Mouse (Mus musculus): Measurements from ENCODE around the gene Map3k4. TPM values are rescaled to one million over a fixed set of nuclear protein-coding genes. Genes with fewer than 3 reads are reported as not detected.

Gene Map3k4
- polyA plus RNA-seq, 1 experiment from 2014 or later, result 49.3 TPM

GRCm38 (mm10) chr17:12263787-12264186 lies 54.8 kb downstream of the Map3k4 start:
- in situ Hi-C loops (cut with MboI; ENCODE audit: low pct_unique_long_range_greater_than_20kb), result no loop called here
- no peak for ATAC-seq
- TF ChIP-seq CTCF (IDR thresholded peaks at IDR 0.05), result no peak
- DNase-seq (ENCODE audit: low read depth, low spot score), result no peak
- H3K27me3 ChIP-seq, result no peaks in the 10 kb centered on the region
- POLR2A ChIA-PET, result interaction anchor here (1.3 to 1.4 kb wide), 2 partner anchors 54 to 103 kb away, joined by 3 to 5 read pairs; no protein-coding TSS in a partner anchor
- CTCF ChIA-PET, result interaction anchor here (1.4 to 4.3 kb wide), 5 partner anchors 10 to 108 kb away, joined by 3 to 18 read pairs (median 9); no protein-coding TSS in a partner anchor

GRCm38 (mm10) chr17:12262851-12263250 lies 55.7 kb downstream of the Map3k4 start:
- DNase-seq (ENCODE audit: low read depth, low spot score), result no peak
- no peak for ATAC-seq
- in situ Hi-C loops (cut with MboI; ENCODE audit: low pct_unique_long_range_greater_than_20kb), result no loop called here
- ChIA-PET CTCF (interaction anchor here (0.8 to 2.1 kb wide), 4 partner anchors 35 to 109 kb away, joined by 3 to 9 read pairs (median 3); no protein-coding TSS in a partner anchor), POLR2A (interaction anchor here (1.3 kb wide), 1 partner anchor 104 kb away, joined by 3 read pairs; no protein-coding TSS in a partner anchor)
- TF ChIP-seq CTCF (IDR thresholded peaks at IDR 0.05), result no peak
- H3K27me3 ChIP-seq, result no peaks in the 10 kb centered on the region

- DNase-seq (ENCODE audit: low read depth, low spot score) (no peak), ATAC-seq (no peak)
- no peaks in the 10 kb centered on the region for H3K27me3 ChIP-seq
- in situ Hi-C loops (cut with MboI; ENCODE audit: low pct_unique_long_range_greater_than_20kb), result no loop called here
- no peak for TF ChIP-seq CTCF (IDR thresholded peaks at IDR 0.05)
- CTCF ChIA-PET, result interaction anchor here (1.2 to 2.1 kb wide), 2 partner anchors 106 to 110 kb away, joined by 3 to 9 read pairs; no protein-coding TSS in a partner anchor
- POLR2A ChIA-PET, result no interaction called here
These were observed 56.7 kb downstream of the Map3k4 start for GRCm38 (mm10) chr17:12261887-12262286.

- POLR2A ChIA-PET, result interaction anchor here (1.1 kb wide), 1 partner anchor 27 kb away, joined by 3 read pairs; no protein-coding TSS in a partner anchor
- no peaks in the 10 kb centered on the region for H3K27me3 ChIP-seq
- DNase-seq (ENCODE audit: low read depth, low spot score), result no peak
- in situ Hi-C loops (cut with MboI; ENCODE audit: low pct_unique_long_range_greater_than_20kb), result no loop called here
- TF ChIP-seq CTCF (IDR thresholded peaks at IDR 0.05), result no peak
- CTCF ChIA-PET, result no interaction called here
- ATAC-seq, result no peak
These were observed 57.2 kb downstream of the Map3k4 start for GRCm38 (mm10) chr17:12261376-12261775.

GRCm38 (mm10) chr17:12259957-12260356 lies 58.6 kb downstream of the Map3k4 start:
- no peak for ATAC-seq
- no peak for DNase-seq (ENCODE audit: low read depth, low spot score)
- TF ChIP-seq CTCF (IDR thresholded peaks at IDR 0.05), result no peak
- in situ Hi-C loops (cut with MboI; ENCODE audit: low pct_unique_long_range_greater_than_20kb), result no loop called here
- no peaks in the 10 kb centered on the region for H3K27me3 ChIP-seq
- CTCF ChIA-PET, result interaction anchor here (0.7 to 1.2 kb wide), 3 partner anchors 11 to 112 kb away, joined by 3 read pairs; no protein-coding TSS in a partner anchor
- POLR2A ChIA-PET, result interaction anchor here (1.0 kb wide), 1 partner anchor 108 kb away, joined by 4 read pairs; no protein-coding TSS in a partner anchor

- ChIA-PET CTCF (interaction anchor here (0.8 to 1.3 kb wide), 2 partner anchors 8 to 113 kb away, joined by 3 to 5 read pairs; no protein-coding TSS in a partner anchor), POLR2A (no interaction called here)
- in situ Hi-C loops (cut with MboI; ENCODE audit: low pct_unique_long_range_greater_than_20kb), result no loop called here
- ATAC-seq, result no peak
- H3K27me3 ChIP-seq, result no peaks in the 10 kb centered on the region
- no peak for TF ChIP-seq CTCF (IDR thresholded peaks at IDR 0.05)
- DNase-seq (ENCODE audit: low read depth, low spot score), result no peak
These were observed 60.1 kb downstream of the Map3k4 start for GRCm38 (mm10) chr17:12258517-12258916.

GRCm38 (mm10) chr17:12256142-12256541 lies 62.5 kb downstream of the Map3k4 start:
- no peaks in the 10 kb centered on the region for H3K27me3 ChIP-seq
- no peak for ATAC-seq
- ChIA-PET POLR2A (no interaction called here), CTCF (no interaction called here)
- DNase-seq (ENCODE audit: low read depth, low spot score), result no peak
- in situ Hi-C loops (cut with MboI; ENCODE audit: low pct_unique_long_range_greater_than_20kb), result no loop called here
- no peak for TF ChIP-seq CTCF (IDR thresholded peaks at IDR 0.05)

GRCm38 (mm10) chr17:12250581-12250980 lies 68.0 kb downstream of the Map3k4 start:
- no peaks in the 10 kb centered on the region for H3K27me3 ChIP-seq
- ATAC-seq, result no peak
- DNase-seq (ENCODE audit: low read depth, low spot score), result no peak
- in situ Hi-C loops (cut with MboI; ENCODE audit: low pct_unique_long_range_greater_than_20kb), result no loop called here
- CTCF ChIA-PET, result interaction anchor here (1.3 kb wide), 1 partner anchor 121 kb away, joined by 3 read pairs; no protein-coding TSS in a partner anchor
- no peak for TF ChIP-seq CTCF (IDR thresholded peaks at IDR 0.05)
- POLR2A ChIA-PET, result no interaction called here

- ATAC-seq (no peak), DNase-seq (ENCODE audit: low read depth, low spot score) (no peak)
- no peaks in the 10 kb centered on the region for H3K27me3 ChIP-seq
- TF ChIP-seq CTCF (IDR thresholded peaks at IDR 0.05), result no peak
- POLR2A ChIA-PET, result no interaction called here
- CTCF ChIA-PET, result interaction anchor here (1.8 kb wide), 1 partner anchor 15 kb away, joined by 6 read pairs; no protein-coding TSS in a partner anchor
- in situ Hi-C loops (cut with MboI; ENCODE audit: low pct_unique_long_range_greater_than_20kb), result no loop called here
These were observed 68.7 kb downstream of the Map3k4 start for GRCm38 (mm10) chr17:12249783-12250504.

GRCm38 (mm10) chr17:12240701-12241100 lies 77.9 kb downstream of the Map3k4 start:
- ChIA-PET POLR2A (no interaction called here), CTCF (interaction anchor here (1.3 to 3.8 kb wide), 2 partner anchors 9 to 15 kb away, joined by 3 to 9 read pairs; no protein-coding TSS in a partner anchor)
- ATAC-seq (no peak), DNase-seq (ENCODE audit: low read depth, low spot score) (no peak)
- TF ChIP-seq CTCF (IDR thresholded peaks at IDR 0.05), result no peak
- in situ Hi-C loops (cut with MboI; ENCODE audit: low pct_unique_long_range_greater_than_20kb), result no loop called here
- no peaks in the 10 kb centered on the region for H3K27me3 ChIP-seq

- in situ Hi-C loops (cut with MboI; ENCODE audit: low pct_unique_long_range_greater_than_20kb), result no loop called here
- no peak for DNase-seq (ENCODE audit: low read depth, low spot score)
- no peak for TF ChIP-seq CTCF (IDR thresholded peaks at IDR 0.05)
- no peak for ATAC-seq
- POLR2A ChIA-PET, result interaction anchor here (1.3 kb wide), 1 partner anchor 33 kb away, joined by 8 read pairs; no protein-coding TSS in a partner anchor
- CTCF ChIA-PET, result interaction anchor here (0.9 to 3.2 kb wide), 4 partner anchors 8 to 137 kb away, joined by 3 to 9 read pairs (median 4); no protein-coding TSS in a partner anchor
- H3K27me3 ChIP-seq, result no peaks in the 10 kb centered on the region
These were observed 85.9 kb downstream of the Map3k4 start for GRCm38 (mm10) chr17:12232724-12233123.
